Mouse (Mus musculus) intestine, postnatal 0 days (tissue): ENCODE results near the gene Smoc2. TPM values are rescaled to one million over a fixed set of nuclear protein-coding genes. Genes with fewer than 3 reads are reported as not detected.

ENCODE experiments used
- ATAC-seq: fragments of 200-750 bp; cut with Nextera tagmentation; 2 replicates; pipeline ENCODE4 v1.8.0; 2017; ENCODE audit warnings: mild to moderate bottlenecking, moderate TSS enrichment, moderate library complexity
- H3K27ac ChIP-seq: fragments of 300-500 bp; sonication (generic); 2 replicates; pipeline ENCODE4 v1.5.1; 2014; ENCODE audit warnings: mild to moderate bottlenecking, low read depth, low read length, moderate library complexity
- H3K27me3 ChIP-seq: fragments of 300-500 bp; sonication (generic); replicated peaks from 2 replicates; pipeline ENCODE4 v1.6.1; 2014; ENCODE audit warnings: low read length, mixed read lengths; ENCODE audit not compliant: control insufficient read depth, insufficient read depth
- H3K36me3 ChIP-seq: fragments of 300-500 bp; sonication (generic); 2 replicates; pipeline ENCODE4 v1.6.1; 2014; ENCODE audit warnings: mild to moderate bottlenecking, moderate library complexity; ENCODE audit not compliant: control insufficient read depth, insufficient read depth
- H3K4me1 ChIP-seq: fragments of 300-500 bp; sonication (generic); replicated peaks from 2 replicates; pipeline ENCODE4 v1.6.1; 2014; ENCODE audit warnings: antibody characterized with exemption, low read length, mixed read lengths; ENCODE audit not compliant: control insufficient read depth, insufficient read depth
- H3K4me2 ChIP-seq: fragments of 300-500 bp; sonication (generic); replicated peaks from 2 replicates; pipeline ENCODE4 v1.6.1; 2014; ENCODE audit warnings: low read depth, mild to moderate bottlenecking, moderate library complexity
- H3K4me3 ChIP-seq: fragments of 300-500 bp; sonication (generic); 2 replicates; pipeline ENCODE4 v1.5.1; 2014; ENCODE audit warnings: low read depth, low read length
- H3K9ac ChIP-seq: fragments of 300-500 bp; sonication (generic); 2 replicates; pipeline ENCODE4 v1.6.1; 2014; ENCODE audit warnings: mild to moderate bottlenecking, low read depth, low read length
- H3K9me3 ChIP-seq: fragments of 300-500 bp; sonication (generic); 2 replicates; pipeline ENCODE4 v1.6.1; 2016; ENCODE audit warnings: mixed run types; ENCODE audit not compliant: control insufficient read depth
- CTCF ChIP-seq: sonication (generic); IDR thresholded peaks from 2 replicates; pipeline ENCODE4 v1.5.1; 2016; ENCODE audit warnings: low read depth, mild to moderate bottlenecking, control low read depth, antibody characterized with exemption, moderate library complexity
- WGBS: fragments of 180-500 bp; shearing (Covaris S2); extraction: QIAGEN DNeasy Blood & Tissue Kit; methylation state at CpG from one replicate; pipeline ENCODE4 v1.1.7; 2014; 5-methylcytosine and 5-hydroxymethylcytosine counted together
- polyA plus RNA-seq: library from polyadenylated mRNA; unstranded; fragments of >200 nt; fragmentation: Nextera tagmentation; extraction: Ambion mirVana; gene quantifications from 2 replicates; pipeline ENCODE4 v1.2.1, GENCODE M21; 2015

Smoc2 gene
- polyA plus RNA-seq, 1 experiment from 2014 or later = 62.7 TPM

- no peak overlapping the region for H3K4me2 ChIP-seq
- H3K4me3 ChIP-seq = no peak overlapping the region
- H3K27ac ChIP-seq = no peak overlapping the region
- H3K4me1 ChIP-seq = no peaks in the 10 kb centered on the region
- no peaks in the 10 kb centered on the region for H3K9me3 ChIP-seq
- 83% methylated on average over 9 of the region's 9 CpGs for WGBS
- no peak for TF ChIP-seq CTCF
- ATAC-seq = no peak
- no peaks in the 10 kb centered on the region for H3K36me3 ChIP-seq
- H3K27me3 ChIP-seq = no peaks in the 10 kb centered on the region
- no peak overlapping the region for H3K9ac ChIP-seq
These were observed 48.7 kb downstream of the Smoc2 start for GRCm38 (mm10) chr17:14328037-14328436.

GRCm38 (mm10) chr17:14330498-14330897 is 51.2 kb downstream of the Smoc2 start:
- Histone ChIP-seq H3K9me3 (no peaks in the 10 kb centered on the region), H3K36me3 (no peaks in the 10 kb centered on the region), H3K4me1 (no peaks in the 10 kb centered on the region), H3K9ac (no peak overlapping the region), H3K27ac (no peak overlapping the region), H3K4me2 (no peak overlapping the region), H3K4me3 (no peak overlapping the region), H3K27me3 (no peaks in the 10 kb centered on the region)
- ATAC-seq = no peak
- no peak for TF ChIP-seq CTCF
- 88% methylated on average over 7 of the region's 7 CpGs for WGBS

GRCm38 (mm10) chr17:14339932-14340557 is 60.7 kb downstream of the Smoc2 start:
- H3K4me3 ChIP-seq = no peak overlapping the region
- TF ChIP-seq CTCF = no peak
- no peaks in the 10 kb centered on the region for H3K27me3 ChIP-seq
- H3K9ac ChIP-seq = no peak overlapping the region
- H3K4me1 ChIP-seq = no peaks in the 10 kb centered on the region
- H3K36me3 ChIP-seq = 0 out of 2 replicates have a peak, but pooled peaks cover 4% of the 10 kb centered on the region
- H3K9me3 ChIP-seq = no peaks in the 10 kb centered on the region
- WGBS = 46% methylated on average over 5 of the region's 5 CpGs
- H3K27ac ChIP-seq = no peak overlapping the region
- ATAC-seq = no peak
- H3K4me2 ChIP-seq = no peak overlapping the region

- no peaks in the 10 kb centered on the region for H3K27me3 ChIP-seq
- H3K4me3 ChIP-seq = no peak overlapping the region
- H3K9me3 ChIP-seq = no peaks in the 10 kb centered on the region
- no peak for TF ChIP-seq CTCF
- no peak overlapping the region for H3K4me2 ChIP-seq
- WGBS = 81% methylated on average over 2 of the region's 2 CpGs
- H3K27ac ChIP-seq = no peak overlapping the region
- H3K4me1 ChIP-seq = no peaks in the 10 kb centered on the region
- 0 out of 2 replicates have a peak, but pooled peaks cover 4% of the 10 kb centered on the region for H3K36me3 ChIP-seq
- ATAC-seq = no peak
- no peak overlapping the region for H3K9ac ChIP-seq
These were observed 61.4 kb downstream of the Smoc2 start for GRCm38 (mm10) chr17:14340736-14341135.

GRCm38 (mm10) chr17:14342511-14342910 is 63.2 kb downstream of the Smoc2 start:
- Histone ChIP-seq H3K27me3 (no peaks in the 10 kb centered on the region), H3K4me3 (no peak overlapping the region), H3K9me3 (no peaks in the 10 kb centered on the region), H3K4me2 (no peak overlapping the region), H3K27ac (no peak overlapping the region), H3K9ac (no peak overlapping the region), H3K36me3 (peaks cover 4% of the 10 kb centered on the region; the same call in 1 of the 2 replicates), H3K4me1 (no peaks in the 10 kb centered on the region)
- no peak for ATAC-seq
- TF ChIP-seq CTCF = no peak
- WGBS = 65% methylated on average over 8 of the region's 8 CpGs

- H3K4me1 ChIP-seq = no peaks in the 10 kb centered on the region
- no peak overlapping the region for H3K4me2 ChIP-seq
- H3K4me3 ChIP-seq = no peak overlapping the region
- H3K9ac ChIP-seq = no peak overlapping the region
- H3K27ac ChIP-seq = no peak overlapping the region
- H3K27me3 ChIP-seq = no peaks in the 10 kb centered on the region
- 89% methylated on average over 12 of the region's 12 CpGs for whole genome bisulfite sequencing
- no peak for ATAC-seq
- peaks cover 4% of the 10 kb centered on the region; the same call in 1 of the 2 replicates for H3K36me3 ChIP-seq
- no peaks in the 10 kb centered on the region for H3K9me3 ChIP-seq
- TF ChIP-seq CTCF = no peak
These were observed 64.1 kb downstream of the Smoc2 start for GRCm38 (mm10) chr17:14343442-14343841.

- no peak overlapping the region for H3K4me2 ChIP-seq
- no peak overlapping the region for H3K9ac ChIP-seq
- no peak for ATAC-seq
- no peak overlapping the region for H3K4me3 ChIP-seq
- no peaks in the 10 kb centered on the region for H3K9me3 ChIP-seq
- no peaks in the 10 kb centered on the region for H3K27me3 ChIP-seq
- no peak overlapping the region for H3K27ac ChIP-seq
- no peak for TF ChIP-seq CTCF
- 86% methylated on average over 4 of the region's 4 CpGs for WGBS
- no peaks in the 10 kb centered on the region for H3K4me1 ChIP-seq
- peaks cover 4% of the 10 kb centered on the region; the same call in 1 of the 2 replicates for H3K36me3 ChIP-seq
These were observed 66.2 kb downstream of the Smoc2 start for GRCm38 (mm10) chr17:14345556-14345955.
